Mouse (Mus musculus) kidney, adult 11 months (tissue): ENCODE measurements around the gene C130073F10Rik.
"Not testable (repeated sequence)": the region's sequence is repeated elsewhere in the genome, so short reads cannot be mapped to it uniquely, and the experiment has no call there.

ENCODE experiments used
- DNase-seq: peaks from one replicate; pipeline ENCODE4 v3.0.0; 2022

Gene C130073F10Rik

GRCm38 (mm10) chr4:101893656-101894420 lies at the start of gene C130073F10Rik:
Gene C130073F10Rik, minus strand, starts transcription at chr4:101893789.
- DNase-seq = no peak

GRCm38 (mm10) chr4:101940107-101940506 lies 46.5 kb upstream of the C130073F10Rik start, which contains the start of gene Gm12794:
Gene Gm12794, plus strand, starts transcription at chr4:101940407.
- not testable (repeated sequence) for DNase-seq

- not testable (repeated sequence) for DNase-seq
Measured at GRCm38 (mm10) chr4:101908821-101909220, 15.2 kb upstream of the C130073F10Rik start, which contains the start of gene Gm12800. Gene Gm12800, plus strand, starts transcription at chr4:101909121.

DNA sequence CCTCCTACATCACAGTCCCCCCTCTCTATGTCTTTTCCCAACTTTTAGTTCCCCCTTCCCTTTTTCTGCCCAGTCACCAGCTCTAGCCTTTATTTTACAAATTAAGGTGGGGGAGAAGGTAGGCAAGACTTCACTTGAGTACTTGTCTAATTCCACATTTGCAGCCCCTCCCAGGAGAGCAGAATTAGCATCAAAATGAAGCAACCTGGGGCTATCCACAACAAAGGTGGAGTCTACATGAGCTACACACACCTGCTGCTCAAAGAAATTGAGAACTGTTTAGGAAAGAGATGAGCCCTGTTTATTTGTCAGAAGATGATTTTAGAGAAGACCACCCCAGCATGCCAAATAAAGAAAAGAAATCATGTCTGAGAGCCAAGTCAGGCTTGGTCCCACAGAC lies 4.2 kb downstream of the C130073F10Rik start:
- DNase-seq = no peak

DNA sequence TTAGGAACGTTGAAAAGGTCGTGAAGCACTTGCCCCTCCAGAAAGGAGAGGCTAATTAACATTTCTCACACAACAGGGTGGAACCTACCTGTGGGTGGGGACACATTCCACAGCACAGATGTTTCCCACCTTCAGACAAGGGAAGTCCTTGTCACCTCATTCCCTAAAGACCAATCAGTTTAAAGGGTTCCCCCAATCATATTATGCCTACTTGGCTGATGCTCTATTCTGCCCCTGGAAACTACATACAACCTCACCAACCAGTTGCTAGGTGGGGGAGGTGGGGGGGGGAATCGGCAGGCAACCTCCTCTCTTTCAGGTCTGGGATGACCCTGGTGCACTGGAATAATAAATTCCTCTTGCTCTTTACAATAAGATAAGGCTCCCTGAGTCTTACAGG lies 9.9 kb downstream of the C130073F10Rik start:
- DNase-seq = no peak

GRCm38 (mm10) chr4:101875687-101876086 lies 17.9 kb downstream of the C130073F10Rik start:
- DNase-seq = not testable (repeated sequence)

DNA sequence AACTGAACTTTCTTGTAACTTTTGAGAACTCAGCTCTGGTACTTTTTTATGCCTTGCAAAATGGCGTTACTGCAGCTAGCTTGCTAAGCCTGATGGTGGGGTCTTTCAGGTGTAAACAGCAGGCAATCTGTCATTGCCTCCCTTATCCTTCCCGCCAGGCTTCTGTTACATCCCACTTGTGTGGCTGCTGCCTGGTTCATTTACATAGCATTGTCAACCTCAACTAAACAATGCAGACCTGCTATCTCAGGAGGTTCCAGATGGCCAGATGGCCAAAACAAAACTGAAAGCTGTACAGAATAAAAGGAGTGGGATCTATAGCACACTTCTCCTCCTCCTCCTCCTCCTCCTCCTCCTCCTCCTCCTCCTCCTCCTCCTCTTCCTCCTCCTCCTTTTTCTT lies 21.6 kb downstream of the C130073F10Rik start:
- DNase-seq = not testable (repeated sequence)

- DNase-seq = no peak
Measured at GRCm38 (mm10) chr4:101862289-101862688, 31.3 kb downstream of the C130073F10Rik start.

GRCm38 (mm10) chr4:101860873-101861272 lies 32.7 kb downstream of the C130073F10Rik start:
- peak; percentile 14 for DNase-seq

GRCm38 (mm10) chr4:101850908-101851307 lies 42.7 kb downstream of the C130073F10Rik start:
- no peak for DNase-seq

GRCm38 (mm10) chr4:101843923-101844322 lies 49.7 kb downstream of the C130073F10Rik start, which contains the start of gene B020004J07Rik:
Gene B020004J07Rik, minus strand, starts transcription at chr4:101844023.
- DNase-seq = not testable (repeated sequence)
